ENCODE assay signal across 28 mouse cellular contexts in the genomic region with DNA sequence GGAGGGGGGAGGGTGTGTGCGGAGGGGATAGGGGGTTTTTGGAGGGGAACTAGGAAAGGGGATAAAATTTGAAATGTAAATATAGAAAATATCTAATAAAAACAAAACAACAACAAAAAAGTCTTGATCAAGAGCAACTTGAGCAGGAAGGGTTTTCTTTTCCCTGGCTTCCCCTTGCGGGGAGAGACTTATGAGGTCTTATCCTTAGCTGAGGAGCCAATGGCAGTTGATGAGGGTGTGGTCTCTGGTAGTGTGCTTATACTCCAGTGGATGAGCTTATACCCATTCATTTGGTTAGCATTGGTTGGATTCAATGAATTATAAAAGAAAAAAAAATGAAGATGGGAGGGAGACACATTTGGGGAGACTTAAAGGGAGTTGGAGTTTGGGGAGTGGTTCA.
"Had no signal": no experiment of that assay in that cellular context is flagged by ENCODE, and none has a peak within 500 bp of the region (broad histone marks: within the 10 kb centered on the region; RNA-seq: fewer than 3 reads in every experiment).

No protein-coding gene starts in this region.

- H3K4me3 ChIP-seq: heart, adult 2 months; heart, embryonic 13.5 days; heart, embryonic 15.5 days; hindbrain, embryonic 13.5 days; hindbrain, embryonic 15.5 days; kidney, embryonic 15.5 days; left cerebral cortex, adult 2 months; limb, embryonic 10.5 days; limb, embryonic 12.5 days; liver, embryonic 13.5 days had no signal

- H3K27me3 ChIP-seq: heart, embryonic 13.5 days; heart, embryonic 15.5 days; hindbrain, embryonic 13.5 days; hindbrain, embryonic 15.5 days; kidney, embryonic 15.5 days; limb, embryonic 12.5 days had no signal

- DNase-seq: gastrocnemius, postnatal 14 days; gastrocnemius, postnatal 36 days; heart, adult 11 months; heart, adult 2 months; heart, postnatal 14 days; heart, postnatal 36 days; kidney, adult 11 months; kidney, adult 2 months; kidney, adult 9 months; kidney, postnatal 14 days; kidney, postnatal 36 days; layer of hippocampus, adult 9-11 months; layer of hippocampus, postnatal 36 days; liver; liver, embryonic 13.5 days had no signal

- H3K36me3 ChIP-seq: heart, embryonic 13.5 days; heart, embryonic 15.5 days; hindbrain, embryonic 13.5 days; hindbrain, embryonic 15.5 days; kidney, embryonic 15.5 days; limb, embryonic 10.5 days; limb, embryonic 12.5 days; liver, embryonic 13.5 days had no signal

- H3K27ac ChIP-seq: heart, adult 2 months; heart, embryonic 13.5 days; heart, embryonic 15.5 days; hindbrain, embryonic 13.5 days; hindbrain, embryonic 15.5 days; hindbrain, postnatal 0 days; kidney, embryonic 15.5 days; kidney, postnatal 0 days; left cerebral cortex, adult 2 months; limb, embryonic 10.5 days; limb, embryonic 12.5 days; liver, embryonic 13.5 days had no signal

- H3K9me3 ChIP-seq: heart, embryonic 13.5 days; heart, embryonic 15.5 days; hindbrain, embryonic 13.5 days; hindbrain, embryonic 15.5 days; kidney, embryonic 15.5 days; limb, embryonic 10.5 days; limb, embryonic 12.5 days; liver, embryonic 13.5 days had no signal

- H3K9ac ChIP-seq: heart, embryonic 13.5 days; heart, embryonic 15.5 days; hindbrain, embryonic 13.5 days; hindbrain, embryonic 15.5 days; kidney, embryonic 15.5 days; limb, embryonic 12.5 days; liver, embryonic 13.5 days had no signal

- ATAC-seq: hindbrain, postnatal 0 days; intestine, embryonic 16.5 days had no signal

- H3K4me2 ChIP-seq: heart, embryonic 11.5 days; heart, embryonic 13.5 days; heart, embryonic 15.5 days; hindbrain, embryonic 13.5 days; hindbrain, embryonic 15.5 days; kidney, embryonic 15.5 days; limb, embryonic 12.5 days; liver, embryonic 11.5 days; liver, embryonic 13.5 days had no signal
